Mouse (Mus musculus): ENCODE measurements around the gene Anapc2. TPM values are rescaled to one million over a fixed set of nuclear protein-coding genes. Genes with fewer than 3 reads are reported as not detected.

The Anapc2 gene
- polyA plus RNA-seq, 1 experiment: 29.3 TPM

DNA sequence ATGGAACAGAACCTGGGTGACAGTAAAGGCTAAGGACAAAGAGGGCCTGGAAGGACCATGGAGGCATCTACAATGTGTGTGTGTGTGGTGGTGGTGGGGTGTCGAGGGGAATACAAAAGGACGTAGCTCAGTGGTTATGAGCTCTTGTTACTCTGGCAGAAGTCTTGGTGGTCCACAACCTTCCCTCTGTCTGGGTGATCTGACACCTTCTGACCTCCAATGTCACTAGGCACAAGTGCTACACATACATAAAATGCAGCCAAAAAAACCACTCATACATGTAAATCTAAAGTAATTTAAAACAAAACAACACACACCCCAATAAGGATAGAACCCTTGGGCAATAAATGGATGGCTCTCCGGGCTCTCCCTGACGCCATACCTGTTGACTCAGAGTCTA lies 44.9 kb upstream of the Anapc2 start:
- Histone ChIP-seq H3K36me3 (ENCODE audit: control insufficient read depth, insufficient read depth, low read length) (no peaks in the 10 kb centered on the region), H3K27me3 (ENCODE audit: control insufficient read depth, insufficient read depth, low read length) (no peaks in the 10 kb centered on the region), H3K4me1 (ENCODE audit: control insufficient read depth, insufficient read depth, low read length) (peaks cover 4% of the 10 kb centered on the region; the same call in 1 of the 2 replicates), H3K27ac (ENCODE audit: control insufficient read depth, insufficient read depth, low read depth, low read length) (no peak overlapping the region), H3K4me3 (ENCODE audit: control insufficient read depth, low read depth, low read length) (no peak overlapping the region)
- TF ChIP-seq POLR2A (IDR thresholded peaks at IDR 0.05; ENCODE audit: control insufficient read depth, low read depth, low read length) (no peak), CTCF (IDR thresholded peaks at IDR 0.05; ENCODE audit: control insufficient read depth, insufficient read depth, insufficient replicate concordance, low read depth, low read length) (no peak)

DNA sequence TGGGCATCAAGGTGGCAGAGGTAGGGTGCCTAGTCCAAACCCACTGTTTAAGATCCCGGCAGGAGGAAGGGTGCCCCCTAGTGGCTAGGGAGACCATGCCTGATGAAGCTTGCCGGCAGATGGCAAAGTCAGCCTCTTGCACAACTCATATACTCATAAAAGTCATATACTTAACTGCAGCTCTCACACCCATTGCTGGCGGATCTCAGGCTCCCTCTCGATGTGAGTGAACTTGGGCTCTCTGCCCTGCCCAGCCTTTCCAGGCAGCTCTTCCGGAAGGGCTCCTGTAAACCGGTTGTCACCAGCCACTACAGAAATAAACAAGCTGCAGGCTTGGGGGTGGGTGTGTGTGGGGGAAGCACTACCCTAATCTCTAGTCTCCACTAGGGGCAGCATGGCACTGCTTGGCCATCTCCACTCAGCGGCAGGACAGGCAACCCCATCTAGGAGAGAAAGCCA lies 43.8 kb upstream of the Anapc2 start:
- Histone ChIP-seq H3K36me3 (ENCODE audit: control insufficient read depth, insufficient read depth, low read length) (no peaks in the 10 kb centered on the region), H3K4me1 (ENCODE audit: control insufficient read depth, insufficient read depth, low read length) (peaks cover 4% of the 10 kb centered on the region; the same call in 1 of the 2 replicates), H3K27ac (ENCODE audit: control insufficient read depth, insufficient read depth, low read depth, low read length) (no peak overlapping the region), H3K27me3 (ENCODE audit: control insufficient read depth, insufficient read depth, low read length) (no peaks in the 10 kb centered on the region), H3K4me3 (ENCODE audit: control insufficient read depth, low read depth, low read length) (no peak overlapping the region)
- TF ChIP-seq CTCF (IDR thresholded peaks at IDR 0.05; ENCODE audit: control insufficient read depth, insufficient read depth, insufficient replicate concordance, low read depth, low read length): peak; percentile 84; the same call in 1 of the 2 replicates
- no peak for TF ChIP-seq POLR2A (IDR thresholded peaks at IDR 0.05; ENCODE audit: control insufficient read depth, low read depth, low read length)

DNA sequence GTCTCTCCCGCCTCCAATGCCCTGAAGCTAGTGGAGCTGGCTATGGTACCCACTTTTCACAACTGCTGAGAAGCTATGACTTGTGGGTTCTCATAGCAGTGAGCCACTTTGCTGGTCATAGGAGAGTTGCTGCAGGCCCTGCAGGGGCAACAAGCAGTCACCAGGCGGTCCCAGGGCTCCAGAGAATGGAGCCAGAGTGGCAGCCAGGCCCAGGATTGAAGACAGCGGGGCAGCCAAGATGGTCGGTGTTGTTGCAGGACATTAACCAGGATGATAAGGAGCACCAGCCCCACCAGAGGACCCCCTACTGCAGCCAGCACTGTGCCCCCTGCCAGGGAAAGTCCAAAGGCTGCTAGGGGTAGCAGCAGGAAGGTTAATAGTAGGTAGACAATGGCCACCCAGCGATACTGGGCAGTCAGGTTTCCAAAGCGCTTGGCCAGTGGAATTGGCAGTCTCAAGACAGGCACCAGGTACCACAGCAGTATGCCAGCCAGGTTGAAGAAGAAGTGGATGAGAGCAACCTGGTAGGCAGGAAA lies 43.2 kb upstream of the Anapc2 start:
- H3K4me3 ChIP-seq (ENCODE audit: control insufficient read depth, low read depth, low read length): no peak overlapping the region

DNA sequence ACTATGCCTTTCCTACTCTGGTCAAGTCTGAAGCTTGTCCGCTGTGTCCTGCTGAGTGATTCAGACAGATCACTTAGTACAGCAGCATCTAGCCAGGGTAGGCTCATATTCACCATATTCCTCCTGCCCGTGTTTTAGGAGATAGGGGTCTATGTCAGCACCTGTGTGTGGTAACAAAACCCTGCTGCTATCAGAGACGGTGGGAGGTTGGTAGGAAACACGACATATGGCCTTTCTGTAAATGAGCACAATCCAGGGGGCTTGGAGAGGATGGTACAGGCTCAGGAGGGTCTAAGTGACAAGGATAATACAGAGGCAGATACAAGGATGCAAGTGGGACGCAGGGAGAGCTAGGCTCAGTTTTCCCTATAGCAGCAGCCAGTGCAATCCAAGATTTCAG lies 42.7 kb upstream of the Anapc2 start:
- H3K4me1 ChIP-seq (ENCODE audit: control insufficient read depth, insufficient read depth, low read length): peaks cover 2% of the 10 kb centered on the region; the same call in 1 of the 2 replicates
- TF ChIP-seq POLR2A (IDR thresholded peaks at IDR 0.05; ENCODE audit: control insufficient read depth, low read depth, low read length): no peak
- TF ChIP-seq CTCF (IDR thresholded peaks at IDR 0.05; ENCODE audit: control insufficient read depth, insufficient read depth, insufficient replicate concordance, low read depth, low read length): no peak
- H3K27me3 ChIP-seq (ENCODE audit: control insufficient read depth, insufficient read depth, low read length): no peaks in the 10 kb centered on the region
- no peak overlapping the region for H3K27ac ChIP-seq (ENCODE audit: control insufficient read depth, insufficient read depth, low read depth, low read length)
- H3K36me3 ChIP-seq (ENCODE audit: control insufficient read depth, insufficient read depth, low read length): no peaks in the 10 kb centered on the region
- no peak overlapping the region for H3K4me3 ChIP-seq (ENCODE audit: control insufficient read depth, low read depth, low read length)

More for the DNA sequence above, 43.2 kb upstream of the Anapc2 start:
- TF ChIP-seq CTCF (IDR thresholded peaks at IDR 0.05; ENCODE audit: control insufficient read depth, insufficient read depth, insufficient replicate concordance, low read depth, low read length) (no peak), POLR2A (IDR thresholded peaks at IDR 0.05; ENCODE audit: control insufficient read depth, low read depth, low read length) (no peak)
- Histone ChIP-seq H3K27ac (ENCODE audit: control insufficient read depth, insufficient read depth, low read depth, low read length) (no peak overlapping the region), H3K36me3 (ENCODE audit: control insufficient read depth, insufficient read depth, low read length) (no peaks in the 10 kb centered on the region), H3K4me1 (ENCODE audit: control insufficient read depth, insufficient read depth, low read length) (peaks cover 2% of the 10 kb centered on the region; the same call in 1 of the 2 replicates), H3K27me3 (ENCODE audit: control insufficient read depth, insufficient read depth, low read length) (no peaks in the 10 kb centered on the region)

DNA sequence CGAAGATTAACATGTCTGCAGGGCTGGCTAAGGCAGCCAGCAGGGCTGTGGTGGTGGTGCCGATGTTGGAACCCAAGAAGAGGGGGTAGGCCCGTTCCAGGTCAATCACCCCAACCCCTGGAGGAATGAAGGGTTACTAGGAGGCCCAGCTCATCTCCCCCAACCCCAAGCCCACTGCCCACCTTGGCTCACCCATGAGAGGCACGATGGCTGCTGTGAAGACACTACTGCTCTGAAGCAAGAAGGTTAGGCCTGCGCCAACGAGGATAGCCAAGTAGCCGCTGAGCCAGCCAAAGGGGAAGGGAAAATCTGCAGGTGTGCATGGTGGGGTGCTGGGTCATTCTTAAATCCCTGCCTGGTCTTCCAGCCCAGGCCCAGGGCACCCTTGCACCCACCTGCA lies 41.7 kb upstream of the Anapc2 start:
- Histone ChIP-seq H3K4me1 (ENCODE audit: control insufficient read depth, insufficient read depth, low read length) (peaks cover 2% of the 10 kb centered on the region; the same call in 1 of the 2 replicates), H3K4me3 (ENCODE audit: control insufficient read depth, low read depth, low read length) (no peak overlapping the region), H3K36me3 (ENCODE audit: control insufficient read depth, insufficient read depth, low read length) (no peaks in the 10 kb centered on the region), H3K27ac (ENCODE audit: control insufficient read depth, insufficient read depth, low read depth, low read length) (no peak overlapping the region), H3K27me3 (ENCODE audit: control insufficient read depth, insufficient read depth, low read length) (no peaks in the 10 kb centered on the region)
- TF ChIP-seq CTCF (IDR thresholded peaks at IDR 0.05; ENCODE audit: control insufficient read depth, insufficient read depth, insufficient replicate concordance, low read depth, low read length): no peak
- no peak for TF ChIP-seq POLR2A (IDR thresholded peaks at IDR 0.05; ENCODE audit: control insufficient read depth, low read depth, low read length)

DNA sequence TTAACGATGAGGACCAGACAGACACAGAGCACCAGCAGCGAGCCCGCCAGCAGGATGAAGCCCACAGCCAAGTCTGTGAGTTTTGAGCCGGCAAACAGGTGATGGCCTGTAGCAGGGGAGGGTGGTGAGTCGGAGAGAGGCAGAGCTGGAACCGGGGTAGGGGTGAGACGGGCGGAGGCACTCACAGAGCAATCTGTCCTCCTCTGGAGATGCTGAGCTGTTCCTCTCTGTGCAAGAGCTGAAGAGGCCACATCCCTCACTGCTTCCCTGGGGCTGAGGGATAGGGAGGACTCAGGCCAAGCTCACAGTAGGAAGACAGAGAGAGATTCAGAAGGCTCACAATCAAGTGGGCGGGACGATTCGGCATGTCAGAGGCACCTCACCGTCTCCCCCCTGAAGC lies 41.2 kb upstream of the Anapc2 start:
- Histone ChIP-seq H3K4me1 (ENCODE audit: control insufficient read depth, insufficient read depth, low read length) (peaks cover 2% of the 10 kb centered on the region; the same call in 1 of the 2 replicates), H3K27ac (ENCODE audit: control insufficient read depth, insufficient read depth, low read depth, low read length) (no peak overlapping the region), H3K4me3 (ENCODE audit: control insufficient read depth, low read depth, low read length) (no peak overlapping the region), H3K36me3 (ENCODE audit: control insufficient read depth, insufficient read depth, low read length) (no peaks in the 10 kb centered on the region), H3K27me3 (ENCODE audit: control insufficient read depth, insufficient read depth, low read length) (no peaks in the 10 kb centered on the region)
- no peak for TF ChIP-seq POLR2A (IDR thresholded peaks at IDR 0.05; ENCODE audit: control insufficient read depth, low read depth, low read length)
- TF ChIP-seq CTCF (IDR thresholded peaks at IDR 0.05; ENCODE audit: control insufficient read depth, insufficient read depth, insufficient replicate concordance, low read depth, low read length): no peak

DNA sequence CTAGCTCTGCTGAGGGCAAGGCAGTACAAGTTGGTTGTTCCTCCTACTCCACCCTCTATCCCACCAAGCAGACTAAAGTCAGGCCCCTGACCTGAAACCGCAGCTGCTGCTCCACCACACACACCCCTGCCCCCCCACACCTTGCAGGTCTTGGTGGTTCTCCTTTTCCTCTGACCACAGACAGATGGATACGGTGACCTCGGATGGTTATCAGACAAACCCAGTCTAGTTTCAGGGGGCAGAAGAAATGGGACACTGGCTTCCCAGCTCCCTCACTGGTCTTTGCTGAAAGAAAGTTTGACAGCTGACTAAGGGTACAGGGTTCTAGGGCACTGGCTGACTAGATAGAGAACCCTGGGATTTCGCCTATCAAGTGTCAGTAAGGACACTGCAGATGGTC lies 38.9 kb upstream of the Anapc2 start:
- Histone ChIP-seq H3K27me3 (ENCODE audit: control insufficient read depth, insufficient read depth, low read length) (no peaks in the 10 kb centered on the region), H3K4me1 (ENCODE audit: control insufficient read depth, insufficient read depth, low read length) (no peaks in the 10 kb centered on the region), H3K4me3 (ENCODE audit: control insufficient read depth, low read depth, low read length) (no peak overlapping the region), H3K36me3 (ENCODE audit: control insufficient read depth, insufficient read depth, low read length) (no peaks in the 10 kb centered on the region), H3K27ac (ENCODE audit: control insufficient read depth, insufficient read depth, low read depth, low read length) (no peak overlapping the region)
- TF ChIP-seq CTCF (IDR thresholded peaks at IDR 0.05; ENCODE audit: control insufficient read depth, insufficient read depth, insufficient replicate concordance, low read depth, low read length): no peak
- TF ChIP-seq POLR2A (IDR thresholded peaks at IDR 0.05; ENCODE audit: control insufficient read depth, low read depth, low read length): no peak

All from testis, adult 2 months (tissue).